Mouse (Mus musculus) kidney, adult 9 months (tissue): ENCODE measurements around the gene Ptk6.

Experiments used
- DNase-seq: peaks from one replicate; pipeline ENCODE4 v3.0.0; 2022

The Ptk6 gene

GRCm38 (mm10) chr2:181202422-181202821, at the start of gene Ptk6:
Gene Ptk6, minus strand, starts transcription at chr2:181202789.
- no peak for DNase-seq

DNA sequence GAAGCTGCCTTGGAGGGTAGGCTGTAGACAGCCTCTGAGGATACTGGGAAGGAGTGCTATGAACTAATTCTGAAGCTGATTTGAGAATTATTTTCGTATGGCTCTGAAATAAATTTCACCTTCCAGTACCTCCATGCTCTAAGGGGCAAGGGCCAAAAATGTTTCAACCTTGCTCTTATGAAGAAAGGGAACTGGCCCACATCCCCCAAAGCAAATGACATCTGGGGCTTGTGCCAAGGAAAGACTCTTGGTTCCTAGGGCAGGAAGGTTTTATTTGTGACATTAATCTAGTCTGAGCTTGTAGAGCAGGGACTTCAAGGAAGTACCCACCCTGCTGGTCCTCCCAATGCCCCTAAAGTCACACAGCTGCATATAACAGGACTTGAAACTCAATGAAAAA, 49.3 kb upstream of the Ptk6 start:
- DNase-seq = no peak

- DNase-seq = no peak
Measured at GRCm38 (mm10) chr2:181249217-181249616, 46.6 kb upstream of the Ptk6 start.

- no peak for DNase-seq
Measured at GRCm38 (mm10) chr2:181245031-181245430, 42.4 kb upstream of the Ptk6 start.

DNA sequence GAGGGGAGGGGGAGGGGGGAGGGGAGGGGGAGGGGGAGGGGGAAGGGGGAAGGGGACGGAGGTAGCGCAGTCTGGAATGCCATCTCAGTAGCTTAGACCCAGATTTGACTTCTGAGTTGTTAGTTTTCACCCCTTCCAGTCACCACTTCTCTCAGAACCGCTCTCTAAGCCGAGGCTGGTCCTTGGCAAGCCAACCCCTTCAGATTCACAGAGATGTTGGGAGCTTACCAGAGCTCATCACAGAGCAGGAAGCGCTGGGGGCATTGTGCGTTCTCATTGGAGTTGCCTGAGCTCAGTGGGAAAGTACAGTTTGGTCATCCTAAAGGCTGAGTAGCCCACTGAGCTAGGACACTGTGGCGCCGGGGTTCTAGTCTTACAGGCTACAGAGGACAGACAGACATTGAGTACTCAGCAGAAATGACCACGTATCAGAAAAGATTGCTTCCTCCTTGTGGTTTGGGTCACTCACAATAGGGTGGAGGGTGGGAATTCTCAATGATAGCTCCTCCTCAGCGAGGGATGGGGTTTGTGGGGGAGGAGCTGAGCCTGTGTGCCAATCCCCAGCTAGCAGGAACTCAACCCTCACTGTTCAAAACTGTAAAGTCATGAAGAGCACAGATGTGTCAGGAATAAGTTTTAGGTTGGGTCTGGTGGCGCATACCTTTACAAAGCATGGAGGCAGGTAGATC, 41.3 kb upstream of the Ptk6 start:
- peak; percentile 44 for DNase-seq

GRCm38 (mm10) chr2:181242314-181242665, 39.7 kb upstream of the Ptk6 start:
- DNase-seq = no peak

- peak; percentile 55 for DNase-seq
Measured at GRCm38 (mm10) chr2:181241602-181242313, 39.2 kb upstream of the Ptk6 start, which contains the start of gene Helz2. Gene Helz2, minus strand, starts transcription at chr2:181242027.

- DNase-seq = no peak
Measured at GRCm38 (mm10) chr2:181240806-181241440, 38.3 kb upstream of the Ptk6 start.

- DNase-seq = no peak
Measured at GRCm38 (mm10) chr2:181239261-181239660, 36.7 kb upstream of the Ptk6 start.

GRCm38 (mm10) chr2:181238861-181239260, 36.3 kb upstream of the Ptk6 start:
- no peak for DNase-seq

DNA sequence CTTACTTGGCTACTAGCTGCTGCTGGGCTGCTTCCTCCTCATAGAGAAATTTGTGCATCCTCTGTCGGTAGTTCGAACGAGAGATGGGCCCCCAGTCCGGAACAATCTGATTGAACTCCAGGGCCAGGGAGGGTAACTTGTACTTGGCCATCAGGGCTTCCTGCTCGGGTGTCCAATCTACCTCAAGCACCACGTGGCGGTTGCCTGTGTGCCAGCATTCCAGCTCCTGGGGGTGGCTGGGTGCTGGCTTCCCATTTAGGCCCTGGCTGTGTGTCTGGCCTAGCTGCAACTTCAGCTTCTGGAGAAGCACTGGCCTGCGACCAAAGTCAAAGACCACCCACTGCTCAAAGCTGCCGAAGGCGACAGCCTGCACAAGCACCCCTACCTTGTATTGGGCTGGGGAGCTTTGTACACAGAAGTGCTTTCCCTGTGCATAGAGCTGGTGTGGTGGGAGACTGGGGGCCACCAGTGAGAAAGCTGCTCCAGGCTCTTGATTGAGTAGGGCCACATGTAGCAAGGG, 35.6 kb upstream of the Ptk6 start:
- no peak for DNase-seq

DNA sequence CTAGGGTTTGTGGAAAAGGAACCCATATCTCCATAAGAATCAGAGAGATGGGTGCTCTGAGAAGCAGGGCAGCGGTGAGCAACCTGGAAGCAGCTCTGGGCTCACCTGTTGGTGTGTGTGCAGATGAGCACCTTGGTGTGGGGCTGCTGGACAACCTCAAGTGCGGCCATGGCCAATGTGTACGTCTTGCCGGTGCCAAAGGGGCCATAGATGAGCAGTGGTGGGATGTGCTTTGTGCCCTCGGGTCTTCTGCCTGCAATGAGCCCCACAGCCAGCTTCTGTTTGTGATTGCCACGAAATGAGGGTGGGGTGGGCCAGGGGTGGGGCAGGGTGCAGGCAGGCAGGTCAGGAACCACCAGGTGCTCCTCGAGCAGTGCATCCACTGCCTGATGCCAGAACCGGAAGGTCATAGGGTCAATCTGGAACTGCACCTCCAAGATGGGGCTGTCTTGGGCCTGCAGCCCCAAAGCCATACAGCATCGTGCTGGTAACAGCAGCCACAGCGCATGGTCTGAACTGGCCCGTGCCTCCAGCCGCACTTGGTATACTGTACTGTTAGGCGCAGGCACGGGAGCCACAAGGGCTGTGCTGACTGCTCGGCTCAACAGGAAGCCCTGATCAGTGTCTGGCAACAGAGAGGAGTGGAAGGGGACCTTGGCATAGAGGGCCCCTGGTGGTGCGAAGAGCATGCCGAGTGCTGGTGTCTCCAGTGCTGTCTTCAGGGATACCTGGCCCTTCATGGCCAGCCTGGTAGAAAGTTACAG, 34.8 kb upstream of the Ptk6 start:
- no peak for DNase-seq

- no peak for DNase-seq
Measured at GRCm38 (mm10) chr2:181235681-181236566, 33.3 kb upstream of the Ptk6 start.

DNA sequence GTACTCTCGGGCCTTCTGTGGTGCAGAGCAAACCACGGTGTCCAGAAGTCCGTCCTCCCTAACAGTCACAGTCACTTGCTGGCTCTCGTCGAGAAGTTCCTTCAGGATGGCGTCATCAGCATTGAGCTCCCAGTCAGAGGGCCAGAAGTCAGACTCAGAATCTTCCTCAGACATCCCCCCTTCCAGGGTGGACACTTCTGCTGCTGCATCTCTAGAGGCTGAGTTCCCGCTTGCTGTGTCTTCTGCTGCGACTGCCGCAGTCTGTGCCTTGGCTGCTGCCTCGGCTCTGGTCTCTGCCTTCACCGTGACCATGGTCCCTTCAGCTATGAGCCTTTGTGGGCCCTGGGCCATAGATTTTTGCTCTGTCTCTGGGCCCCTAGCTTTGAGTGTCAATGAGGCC, 32.1 kb upstream of the Ptk6 start:
- no peak for DNase-seq

DNA sequence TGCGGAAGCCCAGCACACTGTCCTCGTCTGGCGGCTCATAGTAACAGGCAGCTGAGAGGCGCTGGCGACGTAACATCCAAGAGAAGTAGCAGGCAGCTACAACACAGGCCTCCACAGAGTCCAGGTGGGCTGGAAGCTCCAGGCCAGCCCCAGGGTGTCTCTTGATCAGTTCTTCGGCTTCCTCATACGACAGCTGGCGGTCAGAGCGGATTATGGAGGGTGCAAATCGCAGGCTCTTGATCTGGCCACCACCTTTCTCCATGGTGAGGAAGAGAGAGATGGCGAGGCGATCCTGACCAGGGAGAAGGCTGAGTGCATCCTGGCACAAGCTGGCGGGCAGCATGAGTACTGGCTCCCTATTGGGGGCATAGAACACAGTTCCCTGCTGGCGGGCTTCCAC, 30.9 kb upstream of the Ptk6 start:
- no peak for DNase-seq

GRCm38 (mm10) chr2:181231171-181231570, 28.6 kb upstream of the Ptk6 start:
- DNase-seq = no peak

- DNase-seq = no peak
Measured at GRCm38 (mm10) chr2:181228335-181228734, 25.7 kb upstream of the Ptk6 start.

GRCm38 (mm10) chr2:181227122-181227521, 24.5 kb upstream of the Ptk6 start:
- no peak for DNase-seq

DNA sequence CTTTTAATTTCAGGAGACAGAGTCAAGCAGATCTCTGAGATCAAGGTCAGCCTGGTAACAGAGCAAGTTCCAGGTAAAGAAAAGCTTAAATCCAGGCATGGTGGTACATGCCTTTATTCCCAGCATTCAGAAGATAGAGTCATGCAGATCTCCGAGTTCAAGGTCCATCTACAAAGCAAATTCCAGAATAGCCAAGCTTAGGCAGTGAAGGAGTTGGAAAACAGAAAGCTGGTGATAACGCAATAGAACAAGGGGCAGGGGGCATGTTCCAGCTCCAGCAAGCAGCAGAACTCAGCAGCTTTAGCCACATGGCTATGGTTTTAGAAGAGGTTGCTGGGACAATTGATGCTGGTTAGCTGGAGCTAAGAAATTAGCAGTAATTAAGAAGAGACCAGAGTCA, 22.4 kb upstream of the Ptk6 start:
- no peak for DNase-seq

- no peak for DNase-seq
Measured at GRCm38 (mm10) chr2:181220361-181220760, 17.8 kb upstream of the Ptk6 start.

GRCm38 (mm10) chr2:181219538-181220216, 17.1 kb upstream of the Ptk6 start, which contains the start of gene Fndc11:
Gene Fndc11, plus strand, starts transcription at chr2:181220013.
- DNase-seq = peak; percentile 85
